Mouse (Mus musculus): ENCODE results near the gene Uqcc1.

Gene Uqcc1

GRCm38 (mm10) chr2:155811821-155812396, 118.2 kb downstream of the Uqcc1 start:
- DNase-seq: peak; percentile 80

GRCm38 (mm10) chr2:155809620-155810019, 120.5 kb downstream of the Uqcc1 start:
- DNase-seq: no peak

GRCm38 (mm10) chr2:155807408-155807807, 122.7 kb downstream of the Uqcc1 start:
- no peak for DNase-seq

- no peak for DNase-seq
Measured at GRCm38 (mm10) chr2:155806548-155806947, 123.6 kb downstream of the Uqcc1 start.

- no peak for DNase-seq
Measured at GRCm38 (mm10) chr2:155805925-155806255, 124.2 kb downstream of the Uqcc1 start.

GRCm38 (mm10) chr2:155805231-155805924, 124.7 kb downstream of the Uqcc1 start:
- DNase-seq: no peak

- no peak for DNase-seq
Measured at GRCm38 (mm10) chr2:155804053-155804452, 126.1 kb downstream of the Uqcc1 start.

- DNase-seq: peak; percentile 25
Measured at GRCm38 (mm10) chr2:155802761-155803160, 127.3 kb downstream of the Uqcc1 start.

- no peak for DNase-seq
Measured at GRCm38 (mm10) chr2:155798613-155799012, 131.5 kb downstream of the Uqcc1 start.
